Mouse (Mus musculus): Measurements from ENCODE around the gene Fcgr4. TPM values are rescaled to one million over a fixed set of nuclear protein-coding genes. Genes with fewer than 3 reads are reported as not detected.
A peak's percentile ranks its signal among the peaks of the same experiment; 100 is the strongest.
"Not testable (repeated sequence)": the region's sequence is repeated elsewhere in the genome, so short reads cannot be mapped to it uniquely, and the experiment has no call there.

The Fcgr4 gene
- polyA plus RNA-seq, 1 experiment from 2014 or later: 0.37 TPM

DNA sequence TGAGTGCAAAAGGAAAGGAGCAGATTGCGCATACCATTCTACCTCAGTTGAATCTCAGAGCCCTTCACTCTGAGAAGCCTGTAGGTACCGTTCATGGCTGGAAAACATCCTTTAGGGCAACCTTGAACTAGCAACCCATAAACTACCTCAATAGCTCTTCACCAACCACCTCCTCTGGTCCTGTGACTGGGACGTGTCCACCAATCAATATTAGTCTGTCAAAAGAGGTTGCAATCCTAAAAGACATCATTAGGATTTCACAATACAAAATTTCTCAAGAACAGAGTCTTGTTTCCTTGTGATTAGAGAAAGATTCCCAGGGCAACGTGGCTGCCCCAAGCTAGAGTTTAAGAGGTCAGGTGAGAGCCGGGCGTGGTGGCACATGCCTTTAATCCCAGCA lies 34.6 kb downstream of the Fcgr4 start:
- no peak for ATAC-seq (ENCODE audit: extremely low read depth, insufficient number of reproducible peaks, low FRiP score, low TSS enrichment)
- H3K27me3 ChIP-seq (replicated peaks): no peaks in the 10 kb centered on the region
- H3K4me2 ChIP-seq: no peak overlapping the region
- H3K9ac ChIP-seq: no peak overlapping the region
- H3K36me3 ChIP-seq: no peaks in the 10 kb centered on the region
- no peaks in the 10 kb centered on the region for H3K4me1 ChIP-seq
- H3K4me3 ChIP-seq: no peak overlapping the region
- H3K27ac ChIP-seq (replicated peaks): no peak overlapping the region
- WGBS: 85% methylated on average over 6 of the region's 6 CpGs
- no peaks in the 10 kb centered on the region for H3K9me3 ChIP-seq

DNA sequence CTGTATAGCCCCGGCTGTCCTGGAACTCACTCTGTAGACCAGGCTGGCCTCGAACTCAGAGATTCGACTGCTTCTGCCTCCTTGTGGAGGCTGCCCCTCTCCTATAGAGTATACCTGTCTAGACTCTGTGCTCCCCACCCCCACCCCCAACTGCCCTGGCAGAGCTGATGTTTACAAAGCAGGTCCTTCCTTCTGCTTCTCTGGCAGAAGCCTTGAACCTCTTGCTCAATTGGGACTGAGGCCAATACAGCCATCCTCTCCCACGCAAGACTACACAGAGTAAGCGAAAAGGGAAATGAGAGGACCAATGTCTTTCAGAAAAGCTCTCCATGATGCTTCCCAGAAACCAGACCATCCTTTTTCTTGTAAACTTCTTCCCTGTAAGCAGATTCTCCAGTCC lies 38.5 kb downstream of the Fcgr4 start:
- Histone ChIP-seq H3K27ac (replicated peaks) (no peak overlapping the region), H3K9me3 (no peaks in the 10 kb centered on the region), H3K27me3 (replicated peaks) (no peaks in the 10 kb centered on the region), H3K4me2 (no peak overlapping the region), H3K9ac (no peak overlapping the region), H3K4me3 (no peak overlapping the region), H3K36me3 (no peaks in the 10 kb centered on the region), H3K4me1 (peaks cover 10% of the 10 kb centered on the region)
- 77% methylated on average over 5 of the region's 5 CpGs for WGBS
- no peak for ATAC-seq (ENCODE audit: extremely low read depth, insufficient number of reproducible peaks, low FRiP score, low TSS enrichment)

DNA sequence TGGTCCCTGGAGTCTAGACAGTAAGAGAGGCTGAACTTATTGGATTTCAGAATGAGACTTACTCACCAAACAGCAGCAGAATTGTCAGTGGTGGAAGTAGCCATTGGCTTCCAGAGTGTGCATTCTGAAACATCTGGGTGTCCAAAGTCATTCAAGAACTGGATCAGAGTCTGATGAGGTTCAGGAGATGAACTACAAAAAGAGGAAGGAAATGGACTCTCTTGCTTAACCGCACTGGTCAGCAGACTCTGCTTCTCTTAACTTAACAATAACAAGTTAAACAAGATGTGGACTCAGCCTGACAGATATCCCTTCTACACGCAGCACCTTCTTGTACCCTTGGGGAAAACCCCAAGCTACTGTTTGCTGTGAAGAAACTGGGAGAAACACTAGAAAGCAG lies 40.5 kb downstream of the Fcgr4 start:
- Histone ChIP-seq H3K9ac (no peak overlapping the region), H3K36me3 (no peaks in the 10 kb centered on the region), H3K4me2 (no peak overlapping the region), H3K9me3 (no peaks in the 10 kb centered on the region), H3K27ac (replicated peaks) (no peak overlapping the region), H3K27me3 (replicated peaks) (peaks cover 11% of the 10 kb centered on the region), H3K4me1 (peaks cover 13% of the 10 kb centered on the region), H3K4me3 (no peak overlapping the region)
- ATAC-seq (ENCODE audit: extremely low read depth, insufficient number of reproducible peaks, low FRiP score, low TSS enrichment): no peak
- WGBS: 61% methylated on average over 2 of the region's 2 CpGs

DNA sequence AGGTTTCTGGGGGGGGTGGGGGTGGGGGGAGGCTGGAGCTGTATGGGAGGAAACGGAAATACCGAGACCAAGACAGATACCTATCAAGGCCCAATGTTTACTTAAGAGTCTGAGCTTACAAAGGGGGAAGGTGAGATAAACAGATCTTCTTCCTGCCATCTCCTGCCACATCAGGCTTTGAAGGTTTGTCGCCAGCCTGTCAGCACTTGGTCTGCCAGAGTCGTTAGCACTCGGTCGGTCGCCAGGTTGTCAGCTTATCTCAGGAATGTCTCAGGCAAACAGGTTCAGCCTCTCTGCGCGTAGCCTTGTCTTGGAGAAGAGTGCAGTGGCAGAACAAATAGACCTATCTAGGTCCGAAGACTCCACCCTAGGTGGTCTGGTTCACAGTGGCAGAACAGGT lies 41.7 kb downstream of the Fcgr4 start:
- no peak overlapping the region for H3K27ac ChIP-seq (replicated peaks)
- H3K9me3 ChIP-seq: no peaks in the 10 kb centered on the region
- WGBS: 4% methylated on average over 10 of the region's 10 CpGs
- no peak for ATAC-seq (ENCODE audit: extremely low read depth, insufficient number of reproducible peaks, low FRiP score, low TSS enrichment)
- H3K9ac ChIP-seq: peak overlapping the region; percentile 44; the same call in 1 of the 2 replicates
- H3K36me3 ChIP-seq: no peaks in the 10 kb centered on the region
- peak overlapping the region; percentile 43 for H3K4me2 ChIP-seq
- peak overlapping the region; percentile 14; the same call in 1 of the 2 replicates for H3K4me3 ChIP-seq
- peaks cover 16% of the 10 kb centered on the region for H3K4me1 ChIP-seq
- H3K27me3 ChIP-seq (replicated peaks): peaks cover 21% of the 10 kb centered on the region

DNA sequence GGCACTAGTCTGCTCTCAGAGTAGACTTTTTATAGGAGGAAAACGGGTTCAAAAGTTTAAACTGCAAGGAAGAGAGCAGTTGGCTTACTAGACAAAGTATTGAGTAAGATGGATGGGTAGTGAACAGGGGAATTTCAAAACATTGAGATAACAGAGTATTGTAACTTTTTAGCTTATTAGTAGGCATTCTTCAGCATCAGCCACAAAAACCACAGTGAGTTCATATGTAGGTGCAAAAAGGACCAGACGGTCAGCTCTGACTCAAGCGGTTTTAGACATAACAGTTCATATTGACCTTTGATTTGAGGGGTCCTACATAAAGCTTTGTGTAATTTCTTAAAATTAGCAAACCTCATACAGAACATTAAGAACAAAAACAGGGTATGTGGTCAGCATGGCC lies 42.8 kb downstream of the Fcgr4 start:
- Histone ChIP-seq H3K9ac (no peak overlapping the region), H3K27ac (replicated peaks) (no peak overlapping the region), H3K4me1 (peaks cover 16% of the 10 kb centered on the region), H3K9me3 (no peaks in the 10 kb centered on the region), H3K27me3 (replicated peaks) (peaks cover 29% of the 10 kb centered on the region), H3K36me3 (no peaks in the 10 kb centered on the region), H3K4me2 (no peak overlapping the region), H3K4me3 (no peak overlapping the region)
- WGBS: 82% methylated on average over 3 of the region's 3 CpGs
- no peak for ATAC-seq (ENCODE audit: extremely low read depth, insufficient number of reproducible peaks, low FRiP score, low TSS enrichment)

DNA sequence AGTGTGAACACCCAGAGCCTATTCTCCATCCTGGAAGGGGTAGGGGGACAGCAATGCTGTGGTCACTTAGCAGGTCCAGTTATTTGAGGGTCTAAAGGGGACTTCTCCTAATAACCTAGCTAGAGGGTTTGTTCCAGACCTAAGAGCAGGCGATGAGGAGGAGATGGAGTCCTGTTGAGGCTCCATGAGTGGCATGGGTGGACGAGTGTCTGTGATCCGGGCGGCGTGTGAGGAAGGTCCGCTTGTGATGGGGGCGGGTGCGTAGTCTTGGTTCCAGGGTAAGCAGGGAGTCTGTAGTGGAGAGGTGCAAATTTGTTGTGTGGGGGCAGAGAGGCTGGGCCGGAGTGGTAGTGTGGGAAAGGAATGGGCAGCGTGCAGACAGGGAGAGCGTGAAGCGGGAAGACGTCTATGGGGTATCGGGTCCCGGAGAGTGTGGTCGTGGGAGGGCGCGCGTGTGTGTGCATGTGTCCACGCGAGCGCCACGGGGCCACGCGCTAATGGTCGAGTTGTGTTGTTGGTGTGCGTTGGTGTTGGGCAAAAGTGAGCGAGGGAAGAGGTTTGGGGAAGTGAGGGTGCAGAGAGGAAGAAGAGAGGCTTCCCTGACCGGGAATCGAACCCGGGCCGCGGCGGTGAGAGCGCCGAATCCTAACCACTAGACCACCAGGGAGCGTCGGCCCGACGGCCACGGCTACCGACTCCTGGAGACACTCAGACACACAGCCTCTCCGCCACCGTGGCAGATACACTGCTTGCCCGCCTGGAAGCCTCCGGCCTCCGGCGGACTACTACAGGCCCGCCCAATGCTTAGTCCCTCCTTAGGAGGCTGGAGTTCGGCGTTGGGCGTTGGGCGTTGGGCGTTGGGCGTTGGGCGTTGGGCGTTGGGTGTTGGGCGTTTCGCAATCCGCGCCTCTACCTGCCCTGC lies 45.1 kb downstream of the Fcgr4 start:
- ATAC-seq (ENCODE audit: extremely low read depth, insufficient number of reproducible peaks, low FRiP score, low TSS enrichment): peak; percentile 52
- Histone ChIP-seq H3K4me1 (peaks cover 16% of the 10 kb centered on the region), H3K9ac (peak overlapping the region; percentile 58), H3K27me3 (replicated peaks) (peaks cover 35% of the 10 kb centered on the region), H3K4me3 (peak overlapping the region; percentile 46), H3K4me2 (peak overlapping the region; percentile 59)
- H3K36me3 ChIP-seq; H3K27ac ChIP-seq (replicated peaks); H3K9me3 ChIP-seq: not testable (repeated sequence)
- 8% methylated on average over 42 of the region's 61 CpGs for WGBS

DNA sequence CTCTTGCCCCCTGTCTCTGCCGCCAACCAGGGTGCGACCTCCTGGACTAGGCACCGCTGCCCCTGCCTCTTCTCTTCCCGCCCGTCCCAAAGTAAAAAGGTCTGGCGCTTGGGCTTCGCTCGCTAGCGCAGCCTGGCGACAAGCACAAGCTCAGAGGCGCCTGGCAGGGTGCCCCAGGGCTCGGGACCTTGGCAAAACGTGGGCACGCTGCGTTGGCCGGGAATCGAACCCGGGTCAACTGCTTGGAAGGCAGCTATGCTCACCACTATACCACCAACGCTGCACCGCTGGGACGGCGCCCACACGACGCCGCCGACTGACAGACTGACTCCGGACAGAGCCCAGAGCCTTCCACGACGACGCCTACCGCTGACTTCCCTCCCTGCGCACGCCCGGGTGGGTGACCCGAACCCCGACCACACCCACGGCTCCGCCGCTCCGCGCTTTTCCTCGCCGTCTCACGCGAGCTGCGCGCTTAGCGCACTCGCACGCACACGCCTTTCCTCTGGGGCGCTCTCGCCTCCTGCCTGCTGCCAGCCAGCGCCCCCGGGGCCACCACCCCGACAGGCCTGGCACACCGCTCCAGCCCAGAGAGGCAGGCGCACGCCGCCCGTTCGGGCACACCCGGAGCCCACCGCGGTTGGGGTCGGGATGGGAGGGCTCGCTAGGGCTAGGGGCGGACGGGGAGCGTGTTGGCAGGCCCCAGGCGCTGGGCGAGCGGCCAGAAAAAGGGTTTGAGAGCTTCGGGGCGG lies 45.9 kb downstream of the Fcgr4 start, which contains the start of gene Fcgr3:
TSS of gene Fcgr3 (minus strand) at position 445 of the 752 bp plus-strand sequence.
- H3K9me3 ChIP-seq: not testable (repeated sequence)
- ATAC-seq (ENCODE audit: extremely low read depth, insufficient number of reproducible peaks, low FRiP score, low TSS enrichment): peak; percentile 48

DNA sequence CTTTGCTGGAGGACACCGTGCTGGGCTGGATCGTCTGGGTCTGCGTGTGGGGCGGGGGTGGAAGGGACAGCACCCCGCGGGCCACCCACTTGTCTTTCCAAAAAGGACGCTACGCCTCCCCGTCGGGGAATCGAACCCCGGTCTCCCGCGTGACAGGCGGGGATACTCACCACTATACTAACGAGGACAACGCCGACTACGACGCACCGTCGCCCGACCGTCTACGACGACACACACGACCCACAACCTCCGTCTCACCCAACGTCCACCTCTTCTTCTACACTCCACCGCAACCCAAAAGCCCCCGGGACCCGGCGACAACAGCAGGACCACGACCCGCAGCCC lies 46.5 kb downstream of the Fcgr4 start:
- not testable (repeated sequence) for H3K27ac ChIP-seq (replicated peaks); H3K9me3 ChIP-seq; H3K9ac ChIP-seq; H3K36me3 ChIP-seq
- peak; percentile 22; the same call in 1 of the 2 replicates for ATAC-seq (ENCODE audit: extremely low read depth, insufficient number of reproducible peaks, low FRiP score, low TSS enrichment)
- Histone ChIP-seq H3K4me3 (peak overlapping the region; percentile 46), H3K27me3 (replicated peaks) (peaks cover 44% of the 10 kb centered on the region), H3K4me1 (peaks cover 14% of the 10 kb centered on the region), H3K4me2 (peak overlapping the region; percentile 59)
- WGBS: under 1% methylated on average over 25 of the region's 35 CpGs

More for the DNA sequence above, 45.9 kb downstream of the Fcgr4 start, which contains the start of gene Fcgr3:
- Histone ChIP-seq H3K27me3 (replicated peaks) (peaks cover 40% of the 10 kb centered on the region), H3K4me1 (peaks cover 16% of the 10 kb centered on the region), H3K4me2 (peak within 1 kb of the TSS; percentile 59), H3K9ac (peak within 1 kb of the TSS; percentile 58), H3K4me3 (peak within 1 kb of the TSS; percentile 46)
- H3K27ac ChIP-seq (replicated peaks); H3K36me3 ChIP-seq: not testable (repeated sequence)
- WGBS: 1% methylated on average over 44 of the region's 75 CpGs

DNA sequence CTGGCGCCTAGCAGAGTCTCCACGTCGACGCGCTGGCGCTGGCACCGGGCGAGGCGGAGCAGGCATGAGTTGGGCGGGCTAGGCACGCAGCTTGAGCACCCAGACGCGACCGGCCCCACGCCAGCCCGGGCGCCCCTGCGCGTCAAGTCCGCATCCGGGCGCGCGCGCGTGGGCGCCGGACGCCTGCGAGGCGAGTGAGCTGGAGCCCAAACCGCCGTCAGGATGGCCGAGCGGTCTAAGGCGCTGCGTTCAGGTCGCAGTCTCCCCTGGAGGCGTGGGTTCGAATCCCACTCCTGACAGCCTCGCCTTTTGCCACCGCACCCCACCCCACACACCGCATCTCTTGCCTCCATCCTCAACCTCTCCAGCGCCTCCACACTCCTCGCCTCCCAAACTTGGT lies 47.0 kb downstream of the Fcgr4 start:
- H3K9ac ChIP-seq; H3K9me3 ChIP-seq; H3K36me3 ChIP-seq; H3K27ac ChIP-seq (replicated peaks); ATAC-seq (ENCODE audit: extremely low read depth, insufficient number of reproducible peaks, low FRiP score, low TSS enrichment); H3K4me1 ChIP-seq: not testable (repeated sequence)
- WGBS: 6% methylated on average over 31 of the region's 45 CpGs
- Histone ChIP-seq H3K4me2 (peak overlapping the region; percentile 58), H3K27me3 (replicated peaks) (peaks cover 45% of the 10 kb centered on the region), H3K4me3 (peak overlapping the region; percentile 41)

DNA sequence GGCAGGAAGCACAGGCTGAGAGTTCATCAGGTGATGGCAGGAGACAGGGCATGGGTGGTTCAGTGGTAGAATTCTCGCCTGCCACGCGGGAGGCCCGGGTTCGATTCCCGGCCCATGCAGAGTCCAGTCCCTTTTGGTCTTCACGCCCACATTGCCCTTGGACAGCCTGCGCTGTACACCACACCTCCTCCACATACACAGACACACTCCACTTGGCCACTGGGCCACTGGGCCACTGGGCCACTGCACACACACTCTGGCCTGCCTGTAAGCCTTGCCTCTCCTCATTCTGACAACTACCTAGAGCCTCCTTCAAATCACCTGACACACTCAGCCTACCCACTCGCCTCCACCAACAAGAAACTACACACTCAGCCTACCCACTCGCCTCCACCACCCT lies 47.9 kb downstream of the Fcgr4 start:
- H3K4me2 ChIP-seq; H3K9ac ChIP-seq; H3K4me1 ChIP-seq; H3K36me3 ChIP-seq; H3K27ac ChIP-seq (replicated peaks); ATAC-seq (ENCODE audit: extremely low read depth, insufficient number of reproducible peaks, low FRiP score, low TSS enrichment); H3K4me3 ChIP-seq; H3K9me3 ChIP-seq: not testable (repeated sequence)
- H3K27me3 ChIP-seq (replicated peaks): peaks cover 49% of the 10 kb centered on the region
- WGBS: 31% methylated on average over 5 of the region's 10 CpGs

DNA sequence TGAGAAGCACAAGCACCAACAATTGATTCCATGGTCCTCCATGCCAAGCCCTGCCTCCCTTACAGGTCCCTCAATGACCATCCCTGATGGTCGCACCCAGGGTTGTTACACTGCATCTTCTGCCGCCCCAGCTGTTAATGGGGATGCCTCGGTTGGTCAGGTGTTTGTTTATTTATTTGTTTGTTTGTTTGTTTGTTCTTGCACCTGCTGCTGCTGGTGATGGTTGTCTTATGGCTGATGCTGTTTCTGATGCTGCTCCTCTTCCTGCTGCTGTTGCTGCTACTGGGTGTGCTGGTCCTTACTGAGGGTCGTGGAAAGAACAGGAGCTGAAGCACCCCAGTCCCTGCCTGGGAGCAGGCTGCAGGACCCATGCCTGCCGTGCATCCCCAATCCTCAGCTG lies 49.2 kb downstream of the Fcgr4 start:
- WGBS: 51% methylated on average over 5 of the region's 5 CpGs

More for the DNA sequence above, 49.2 kb downstream of the Fcgr4 start:
- not testable (repeated sequence) for ATAC-seq (ENCODE audit: extremely low read depth, insufficient number of reproducible peaks, low FRiP score, low TSS enrichment); H3K4me1 ChIP-seq; H3K27ac ChIP-seq (replicated peaks); H3K9me3 ChIP-seq; H3K4me3 ChIP-seq; H3K36me3 ChIP-seq; H3K9ac ChIP-seq; H3K4me2 ChIP-seq
- H3K27me3 ChIP-seq (replicated peaks): peaks cover 49% of the 10 kb centered on the region
